Mouse (Mus musculus) ES-Bruce4 (cell line): ENCODE results near the gene Hsd3b7. TPM values are rescaled to one million over a fixed set of nuclear protein-coding genes. Genes with fewer than 3 reads are reported as not detected.
"Not testable (repeated sequence)": the region's sequence is repeated elsewhere in the genome, so short reads cannot be mapped to it uniquely, and the experiment has no call there.

ENCODE experiments used
- H3K27ac ChIP-seq: 2 replicates; pipeline ENCODE4 v1.5.1; 2012; ENCODE audit warnings: low read length, inconsistent platforms; ENCODE audit not compliant: insufficient read depth
- H3K27me3 ChIP-seq: 2 replicates; pipeline ENCODE4 v1.6.1; 2012; ENCODE audit warnings: mild to moderate bottlenecking, low read length, inconsistent platforms; ENCODE audit not compliant: control insufficient read depth, poor library complexity, insufficient read depth, severe bottlenecking
- H3K36me3 ChIP-seq: 2 replicates; pipeline ENCODE4 v1.6.1; 2012; ENCODE audit warnings: inconsistent platforms, mild to moderate bottlenecking, low read length, moderate library complexity; ENCODE audit not compliant: control insufficient read depth, poor library complexity, insufficient read depth, severe bottlenecking
- H3K4me1 ChIP-seq: one replicate; pipeline ENCODE4 v1.8.1; 2011; ENCODE audit warnings: low read length; ENCODE audit not compliant: control insufficient read depth, insufficient read depth
- H3K4me3 ChIP-seq: 2 replicates; pipeline ENCODE4 v1.5.1; 2011; ENCODE audit warnings: low read depth, mild to moderate bottlenecking, low read length
- H3K9ac ChIP-seq: 2 replicates; pipeline ENCODE4 v1.6.1; 2012; ENCODE audit warnings: low read depth, mild to moderate bottlenecking, inconsistent platforms; ENCODE audit not compliant: poor library complexity, severe bottlenecking
- H3K9me3 ChIP-seq: replicated peaks from 2 replicates; pipeline ENCODE4 v1.6.1; 2012; ENCODE audit warnings: mild to moderate bottlenecking, low read length, inconsistent platforms; ENCODE audit not compliant: control insufficient read depth, poor library complexity, insufficient read depth, severe bottlenecking
- CTCF ChIP-seq: IDR thresholded peaks from one replicate; pipeline ENCODE4 v1.8.1; 2011; ENCODE audit warnings: low read depth, low read length
- EP300 ChIP-seq: IDR thresholded peaks from 2 replicates; pipeline ENCODE4 v1.6.1; 2011; ENCODE audit warnings: low read depth, low read length; ENCODE audit not compliant: insufficient read depth
- POLR2A ChIP-seq: IDR thresholded peaks from one replicate; pipeline ENCODE4 v1.8.1; 2011; ENCODE audit warnings: low read length; ENCODE audit not compliant: insufficient read depth
- polyA plus RNA-seq: library from polyadenylated mRNA; stranded (reverse); fragments of >200 nt; gene quantifications from 2 replicates; pipeline ENCODE4 v1.2.4, GENCODE M21; 2011; ENCODE audit warnings: low read depth; ENCODE audit not compliant: missing spikeins, insufficient read depth, insufficient read length

Gene Hsd3b7
- polyA plus RNA-seq, 1 experiment = 11.2 TPM

DNA sequence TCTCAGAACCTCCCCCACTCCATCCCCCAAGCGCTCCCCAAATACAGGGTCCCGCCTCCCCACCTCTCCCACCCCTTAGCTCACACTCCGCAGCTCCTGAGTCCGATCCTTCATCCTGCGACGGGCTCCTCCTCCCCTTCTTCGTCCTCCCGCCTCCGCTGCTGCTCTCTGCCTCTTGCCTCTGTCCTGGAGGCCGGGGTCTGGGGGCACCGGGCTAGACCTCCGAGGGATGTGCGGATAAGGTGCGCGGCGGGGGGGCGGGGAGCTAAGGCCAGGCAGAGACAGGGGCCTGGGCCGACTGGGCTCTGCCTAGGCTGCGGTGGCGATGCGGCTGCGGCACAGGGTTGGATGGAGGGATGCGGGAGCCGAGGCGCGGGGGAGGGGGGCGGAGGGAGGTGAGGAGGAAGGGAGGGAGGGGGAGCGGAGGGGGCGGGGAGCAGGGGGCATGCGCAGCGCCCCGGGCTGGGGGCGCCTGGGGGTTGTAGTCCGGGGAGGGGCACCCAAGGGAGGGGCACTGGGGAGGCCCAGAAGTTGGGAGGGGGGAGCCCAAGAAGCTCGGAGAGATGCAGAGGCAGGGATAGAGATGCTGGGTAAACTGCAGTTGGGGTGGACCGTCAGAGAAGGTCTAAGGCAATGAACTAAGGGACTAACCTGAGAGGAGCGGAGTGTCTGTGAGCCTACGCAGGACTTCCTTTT lies 23.9 kb downstream of the Hsd3b7 start, which contains the start of the genes Stx4a and Stx1b:
Gene Stx4a, plus strand, starts transcription at position 119 of the 696 bp plus-strand sequence.
Gene Stx1b, minus strand, starts transcription at position 374 of the 696 bp plus-strand sequence.
- TF ChIP-seq EP300 = no peak
- TF ChIP-seq POLR2A = no peak
- no peak for TF ChIP-seq CTCF
- H3K9ac ChIP-seq = peak within 1 kb of the TSS; percentile 61
- peak within 1 kb of the TSS; percentile 78 for H3K4me3 ChIP-seq
- H3K36me3 ChIP-seq = no peaks in the 10 kb centered on the region
- H3K27me3 ChIP-seq = no peaks in the 10 kb centered on the region
- peaks cover 2% of the 10 kb centered on the region for H3K4me1 ChIP-seq
- no peaks in the 10 kb centered on the region for H3K9me3 ChIP-seq
- H3K27ac ChIP-seq = no peak within 1 kb of the TSS

DNA sequence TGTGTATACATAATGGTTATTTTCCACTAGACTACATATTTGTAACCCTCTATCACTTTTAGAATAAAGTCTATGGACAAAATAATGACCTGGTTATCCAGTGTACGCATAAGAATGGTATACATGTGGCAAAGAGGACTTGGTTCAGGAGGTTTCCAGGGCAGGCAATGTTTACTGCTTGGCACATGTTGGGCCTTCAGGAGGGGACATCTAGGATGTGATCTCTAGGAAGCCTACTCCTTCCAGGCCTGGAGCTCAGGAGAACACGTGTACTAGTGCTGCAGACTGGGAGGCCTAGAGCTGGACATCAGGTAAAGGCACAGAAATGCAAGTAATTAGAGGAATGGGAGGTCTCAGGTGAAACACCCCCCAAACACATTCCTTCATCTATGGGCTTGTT lies 35.1 kb downstream of the Hsd3b7 start:
- Histone ChIP-seq H3K27ac (no peak overlapping the region), H3K9me3 (no peaks in the 10 kb centered on the region), H3K9ac (no peak overlapping the region), H3K4me3 (no peak overlapping the region), H3K4me1 (no peaks in the 10 kb centered on the region), H3K36me3 (no peaks in the 10 kb centered on the region), H3K27me3 (no peaks in the 10 kb centered on the region)
- TF ChIP-seq CTCF = no peak
- TF ChIP-seq POLR2A = no peak
- TF ChIP-seq EP300 = no peak

DNA sequence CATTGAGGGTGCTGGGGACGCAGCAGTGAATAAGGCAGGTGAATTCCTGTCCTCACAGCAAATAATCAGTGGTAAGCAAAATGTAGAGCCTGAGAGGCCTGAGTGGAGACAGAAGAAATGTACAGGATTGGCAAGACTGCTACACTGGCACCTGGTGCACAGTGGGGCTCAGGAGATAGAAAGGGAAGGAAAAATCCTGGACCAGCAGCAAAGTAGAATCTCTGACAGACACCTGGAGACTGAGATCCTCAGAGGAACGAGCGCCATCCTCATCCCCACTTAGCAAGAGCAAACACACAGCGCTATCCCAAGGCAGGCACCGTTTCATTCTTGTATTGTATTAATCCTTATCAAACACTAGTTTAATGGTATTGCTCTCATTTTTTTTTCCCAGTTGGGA lies 37.1 kb downstream of the Hsd3b7 start:
- no peaks in the 10 kb centered on the region for H3K9me3 ChIP-seq
- no peaks in the 10 kb centered on the region for H3K36me3 ChIP-seq
- no peak for TF ChIP-seq CTCF
- TF ChIP-seq EP300 = no peak
- TF ChIP-seq POLR2A = no peak
- H3K27me3 ChIP-seq = no peaks in the 10 kb centered on the region
- no peak overlapping the region for H3K27ac ChIP-seq
- no peak overlapping the region for H3K9ac ChIP-seq
- no peak overlapping the region for H3K4me3 ChIP-seq
- no peaks in the 10 kb centered on the region for H3K4me1 ChIP-seq

DNA sequence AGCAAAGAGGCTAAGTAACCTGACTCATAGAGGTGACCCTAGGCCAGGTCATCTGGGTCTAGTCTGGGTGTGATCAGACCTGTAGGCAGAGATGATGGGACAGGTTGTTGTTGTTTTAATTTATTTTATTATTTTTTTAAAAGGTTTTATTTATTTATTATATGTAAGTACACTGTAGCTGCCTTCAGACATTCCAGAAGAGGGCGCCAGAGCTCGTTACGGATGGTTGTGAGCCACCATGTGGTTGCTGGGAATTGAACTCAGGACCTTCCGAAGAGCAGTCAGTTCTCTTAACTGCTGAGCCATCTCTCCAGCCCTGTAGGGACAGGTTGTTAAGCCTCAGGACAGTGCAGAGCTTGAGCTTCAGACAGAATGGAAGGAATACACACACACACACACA lies 37.5 kb downstream of the Hsd3b7 start:
- H3K27ac ChIP-seq, H3K36me3 ChIP-seq, H3K9ac ChIP-seq, H3K4me1 ChIP-seq, H3K27me3 ChIP-seq, H3K9me3 ChIP-seq, H3K4me3 ChIP-seq: not testable (repeated sequence)

DNA sequence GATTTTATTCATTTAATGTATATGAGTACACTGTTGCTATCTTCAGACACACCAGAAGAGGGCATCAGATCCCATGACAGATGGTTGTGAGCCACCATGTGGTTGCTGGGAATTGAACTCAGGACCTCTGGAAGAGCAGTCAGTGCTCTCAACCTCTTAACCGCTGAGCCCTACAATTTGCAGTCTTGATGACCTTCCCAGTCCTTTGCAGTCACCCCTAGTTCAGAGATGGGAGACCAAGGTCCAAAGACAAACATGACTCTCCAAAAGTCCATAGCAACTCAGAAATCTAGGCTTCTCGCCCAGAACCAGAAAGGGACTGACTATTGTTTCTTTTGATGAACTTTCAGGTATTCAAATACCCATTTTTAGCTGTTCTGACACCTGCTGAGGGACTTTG lies 39.6 kb downstream of the Hsd3b7 start:
- H3K9ac ChIP-seq, H3K4me1 ChIP-seq, H3K4me3 ChIP-seq, H3K9me3 ChIP-seq, H3K36me3 ChIP-seq, H3K27me3 ChIP-seq, H3K27ac ChIP-seq: not testable (repeated sequence)

DNA sequence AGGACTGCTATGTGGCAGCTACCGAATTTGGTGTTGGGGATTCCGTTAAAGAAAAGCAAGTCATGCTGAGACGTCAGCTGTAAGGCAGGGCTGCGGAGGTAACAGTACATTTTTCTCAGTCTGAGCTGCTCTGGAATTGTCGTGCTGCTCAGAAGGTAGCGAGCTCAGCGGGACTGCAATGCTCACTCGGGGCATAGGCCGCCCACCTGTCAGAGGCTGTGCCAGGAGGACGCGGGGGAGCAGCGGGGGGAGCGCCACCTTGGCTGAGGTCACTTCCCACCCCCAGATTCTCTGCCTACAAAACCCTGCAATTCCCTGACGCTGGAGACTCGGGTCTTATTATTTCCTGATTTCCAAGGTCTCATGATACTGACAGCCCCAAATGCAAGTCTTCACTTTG lies 40.5 kb downstream of the Hsd3b7 start:
- peak overlapping the region; percentile 63 for H3K4me3 ChIP-seq
- peak overlapping the region; percentile 73 for H3K9ac ChIP-seq
- H3K4me1 ChIP-seq = no peaks in the 10 kb centered on the region
- H3K36me3 ChIP-seq = no peaks in the 10 kb centered on the region
- peak overlapping the region; percentile 6; the same call in 1 of the 2 replicates for H3K27ac ChIP-seq
- H3K27me3 ChIP-seq = no peaks in the 10 kb centered on the region
- no peak for TF ChIP-seq POLR2A
- TF ChIP-seq CTCF = no peak
- TF ChIP-seq EP300 = no peak
- H3K9me3 ChIP-seq = no peaks in the 10 kb centered on the region
